ENCODE assay signal across 9 mouse cellular contexts in genomic region chr6:121556481-121556880, GRCm38 (mm10).
A peak's percentile ranks its signal among the peaks of the same experiment; 100 is the strongest.
DNase-seq lines count a peak whose midpoint lies in the region; ATAC-seq and TF ChIP-seq lines count a peak whose summit lies in the region.
"Had no signal": no experiment of that assay in that cellular context is flagged by ENCODE, and none has a peak within 500 bp of the region (broad histone marks: within the 10 kb centered on the region; RNA-seq: fewer than 3 reads in every experiment).

No protein-coding gene starts in this region.

- peak; percentile 55 for TF ChIP-seq CTCF in gastrocnemius, adult 2 months (IDR thresholded peaks at IDR 0.05)

- ATAC-seq in neural tube, embryonic 15.5 days (ENCODE audit: low FRiP score), result no peak
- ATAC-seq in intestine, embryonic 16.5 days, result no peak

- DNase-seq in gastrocnemius, adult 2 months, result no peak
- no peak for DNase-seq in gastrocnemius, postnatal 14 days
- DNase-seq in neural tube, embryonic 10.5 days (ENCODE audit: extremely low spot score, low spot score), result peak; percentile 42
- DNase-seq in c-Kit-positive CD71-negative TER-119-negative erythroid progenitor cells, embryonic 14.5 days (ENCODE audit: low read depth), result peak; percentile 10
- DNase-seq in lung, postnatal 36 days, result peak; percentile 26
- DNase-seq in urinary bladder, postnatal 10 days (ENCODE audit: low spot score), result no peak

- H3K9me3 ChIP-seq in neural tube, embryonic 15.5 days (replicated peaks), result no peaks in the 10 kb centered on the region
- no peaks in the 10 kb centered on the region for H3K9me3 ChIP-seq in intestine, embryonic 16.5 days (ENCODE audit: control insufficient read depth, low read length)

- WGBS in neural tube, embryonic 15.5 days, result 2% methylated on average over 3 of the region's 3 CpGs
- 5% methylated on average over 3 of the region's 3 CpGs for WGBS in intestine, embryonic 16.5 days

- H3K9ac ChIP-seq in neural tube, embryonic 15.5 days (replicated peaks), result no peak overlapping the region
- H3K9ac ChIP-seq in intestine, embryonic 16.5 days (ENCODE audit: low read depth, low read length), result no peak overlapping the region
- H3K9ac ChIP-seq: heart, embryonic 13.5 days had no signal

- no peak overlapping the region for H3K4me3 ChIP-seq in gastrocnemius, adult 2 months
- no peak overlapping the region for H3K4me3 ChIP-seq in neural tube, embryonic 15.5 days (replicated peaks)
- no peak overlapping the region for H3K4me3 ChIP-seq in intestine, embryonic 16.5 days (ENCODE audit: low read length)
- H3K4me3 ChIP-seq: heart, embryonic 13.5 days had no signal

- H3K4me1 ChIP-seq in neural tube, embryonic 15.5 days, result 0 out of 2 replicates have a peak, but pooled peaks cover 3% of the 10 kb centered on the region
- no peaks in the 10 kb centered on the region for H3K4me1 ChIP-seq in intestine, embryonic 16.5 days (ENCODE audit: control insufficient read depth, insufficient read depth, low read length)
- H3K4me1 ChIP-seq: heart, embryonic 13.5 days had no signal

- H3K36me3 ChIP-seq in neural tube, embryonic 15.5 days, result no peaks in the 10 kb centered on the region
- no peaks in the 10 kb centered on the region for H3K36me3 ChIP-seq in intestine, embryonic 16.5 days (ENCODE audit: control insufficient read depth, insufficient read depth, low read length)
- H3K36me3 ChIP-seq: heart, embryonic 13.5 days had no signal

- intact Hi-C loops in gastrocnemius, adult 2 months (cut with DNase I), result no loop called here
- intact Hi-C loops in gastrocnemius, postnatal 14 days (cut with DNase I; ENCODE audit: low total_unique reads), result no loop called here

- H3K4me2 ChIP-seq in neural tube, embryonic 15.5 days, result no peak overlapping the region
- H3K4me2 ChIP-seq in intestine, embryonic 16.5 days (ENCODE audit: low read depth, low read length), result no peak overlapping the region
- H3K4me2 ChIP-seq: heart, embryonic 13.5 days had no signal

- no peak overlapping the region for H3K27ac ChIP-seq in gastrocnemius, adult 2 months
- no peak overlapping the region for H3K27ac ChIP-seq in neural tube, embryonic 15.5 days (replicated peaks)
- H3K27ac ChIP-seq in intestine, embryonic 16.5 days (ENCODE audit: low read length), result no peak overlapping the region
- H3K27ac ChIP-seq: heart, embryonic 13.5 days had no signal

- no peaks in the 10 kb centered on the region for H3K27me3 ChIP-seq in neural tube, embryonic 15.5 days (replicated peaks)
- H3K27me3 ChIP-seq in intestine, embryonic 16.5 days (replicated peaks; ENCODE audit: control insufficient read depth, insufficient read depth, low read length), result no peaks in the 10 kb centered on the region
- H3K27me3 ChIP-seq: heart, embryonic 13.5 days had no signal

Comparison
In these comparisons a context has a peak if more than half of its experiments do, and no peak if none do; other contexts are left out.
1. DNase-seq: peak in neural tube, embryonic 10.5 days (single experiment), c-Kit-positive CD71-negative TER-119-negative erythroid progenitor cells, embryonic 14.5 days (single experiment) and lung, postnatal 36 days (single experiment); none in gastrocnemius, adult 2 months (single experiment), gastrocnemius, postnatal 14 days (single experiment) and urinary bladder, postnatal 10 days (single experiment).